Mouse (Mus musculus): Measurements from ENCODE around the gene Hoxa5.
A peak's percentile ranks its signal among the peaks of the same experiment; 100 is the strongest.

Gene Hoxa5

GRCm38 (mm10) chr6:52196811-52197210, 7.6 kb downstream of the Hoxa5 start:
- DNase-seq = peak in 1 of 2 experiments; percentile 24

GRCm38 (mm10) chr6:52194690-52195089, 9.7 kb downstream of the Hoxa5 start:
- peak; percentile 30 to 49 for DNase-seq

GRCm38 (mm10) chr6:52191860-52192550, 12.4 kb downstream of the Hoxa5 start:
- DNase-seq = peak; percentile 94 to 96

DNA sequence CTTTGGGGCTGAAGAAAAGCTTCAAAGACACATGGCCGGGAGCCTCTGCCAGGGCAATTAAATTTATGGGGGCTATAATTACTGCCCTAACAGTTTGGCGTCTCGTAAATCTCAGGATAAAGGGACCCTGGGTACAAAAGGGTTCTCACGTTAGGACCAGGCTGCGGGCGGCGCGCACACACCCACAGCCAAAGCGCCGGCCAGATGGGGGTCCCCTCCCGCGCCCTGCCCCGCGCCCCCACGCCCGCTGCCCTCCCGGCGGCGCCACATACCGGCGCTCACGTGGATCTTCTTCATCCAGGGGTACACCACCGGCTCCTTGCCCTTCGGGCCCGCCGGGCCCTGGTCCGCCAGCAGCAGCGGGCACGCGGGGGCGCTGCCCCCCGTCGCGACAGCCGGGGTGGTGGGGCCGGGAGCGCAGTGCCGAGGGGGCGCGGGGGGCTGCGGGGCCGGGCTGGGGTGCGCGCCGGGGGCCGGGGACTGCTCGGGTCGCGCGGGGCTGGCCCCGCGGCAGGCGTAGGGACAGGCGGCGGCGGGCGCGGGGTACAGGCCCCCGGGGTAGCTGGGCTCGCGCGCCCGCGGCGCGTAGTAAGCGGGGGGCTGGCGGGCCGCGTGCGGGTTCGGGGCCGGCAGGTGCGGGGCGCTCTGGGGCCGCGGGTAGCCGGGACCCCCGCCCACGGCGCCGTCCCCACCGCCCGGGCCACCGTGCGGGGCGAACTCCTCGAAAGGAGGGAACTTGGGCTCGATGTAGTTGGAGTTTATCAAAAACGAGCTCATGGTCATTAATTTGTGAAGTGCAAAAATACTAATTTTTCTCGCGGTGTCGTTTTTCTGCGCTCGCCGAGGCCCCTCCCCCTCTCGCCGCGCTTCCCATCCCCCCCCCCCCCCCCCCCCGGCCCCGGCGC, 13.2 kb downstream of the Hoxa5 start, which contains the start of gene Hoxa4:
Gene Hoxa4 (minus strand): TSS at position 848 of the 905 bp plus-strand sequence.
- DNase-seq = peak; percentile 11 to 62

- peak; percentile 32 to 63 for DNase-seq
Measured at GRCm38 (mm10) chr6:52190410-52190809, 14.0 kb downstream of the Hoxa5 start.

DNA sequence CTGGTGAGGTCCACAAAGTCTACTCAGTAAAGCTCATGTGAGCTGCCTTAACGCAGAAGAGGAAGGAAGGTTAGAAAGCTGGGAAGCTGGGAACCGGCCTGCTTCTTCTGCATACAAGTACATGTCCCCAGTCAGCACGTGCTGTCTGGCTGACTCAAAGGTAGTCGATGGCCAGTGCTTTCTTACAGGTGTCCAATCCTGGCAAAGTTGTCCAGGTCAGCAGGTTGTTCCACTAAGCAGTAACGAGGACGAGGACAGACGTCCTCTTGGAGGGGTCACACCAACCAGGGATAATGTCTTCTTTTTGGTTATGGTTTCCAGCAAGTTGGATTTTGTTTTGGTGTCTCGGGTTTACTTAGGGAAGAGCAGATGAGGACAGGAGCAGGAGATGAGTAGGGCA, 14.5 kb downstream of the Hoxa5 start:
- peak; percentile 41 to 71 for DNase-seq

GRCm38 (mm10) chr6:52189172-52189591, 15.2 kb downstream of the Hoxa5 start:
- peak; percentile 53 to 57 for DNase-seq

DNA sequence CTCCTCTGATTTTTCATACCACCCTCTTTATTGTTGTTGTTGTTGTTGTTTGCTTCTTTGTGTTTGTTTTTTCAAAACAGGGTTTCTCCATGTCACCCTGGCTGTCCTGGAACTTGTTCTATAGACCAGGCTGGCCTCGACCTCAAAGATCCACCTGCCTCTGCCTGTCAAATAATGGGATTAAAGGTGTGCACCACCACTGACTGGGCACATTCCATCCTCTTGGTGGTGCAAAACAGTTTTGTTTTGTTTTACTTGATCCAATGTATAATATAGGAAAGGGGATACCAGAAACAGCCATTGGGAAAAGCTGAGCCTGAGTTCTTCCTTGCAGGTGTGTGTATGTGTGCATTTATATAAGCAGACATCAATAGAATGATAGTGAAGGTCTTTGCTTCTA, 17.9 kb downstream of the Hoxa5 start:
- peak in 1 of 2 experiments; percentile 23 for DNase-seq

DNA sequence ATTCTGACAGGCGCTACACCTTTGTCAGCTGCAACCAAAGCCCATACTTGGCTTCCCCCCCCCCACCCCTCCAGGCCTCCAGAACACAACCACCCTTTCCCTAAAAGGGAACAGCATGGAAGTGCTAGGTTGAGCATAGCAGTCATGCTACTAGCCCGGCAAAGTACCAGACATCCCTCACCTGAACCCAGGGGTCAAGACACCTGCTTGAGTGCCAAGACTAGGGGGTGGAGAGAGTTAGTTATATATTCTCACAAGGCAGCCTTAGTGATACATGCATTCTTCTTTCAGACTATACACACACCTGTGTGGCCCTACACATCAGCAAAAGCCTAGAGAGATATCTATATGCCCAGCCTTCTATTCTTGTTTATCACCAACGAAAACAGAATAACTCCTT, 18.6 kb downstream of the Hoxa5 start:
- DNase-seq = peak; percentile 32 to 59

DNA sequence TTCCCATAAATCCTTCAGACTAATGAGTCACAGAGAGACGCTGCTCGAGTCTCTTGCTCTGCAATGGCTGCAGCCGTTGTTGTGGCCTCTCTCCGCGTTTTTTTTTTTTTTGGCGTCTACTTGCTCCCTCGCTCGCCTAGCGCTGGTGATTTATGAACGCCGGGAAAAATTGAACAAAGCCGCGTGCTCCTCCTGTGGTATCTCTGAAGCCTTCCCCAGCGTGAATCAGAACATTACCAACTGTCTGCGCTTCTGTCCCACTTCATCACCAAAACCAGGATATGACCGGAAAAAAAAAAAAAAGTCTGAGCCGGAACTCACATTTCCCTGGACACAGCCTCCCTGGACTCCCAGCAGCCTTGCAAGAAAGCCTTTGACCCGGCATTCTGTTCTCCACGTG, 19.2 kb downstream of the Hoxa5 start:
- DNase-seq = peak; percentile 50 to 65

GRCm38 (mm10) chr6:52184668-52185067, 19.7 kb downstream of the Hoxa5 start:
- DNase-seq = peak; percentile 43 to 73

DNA sequence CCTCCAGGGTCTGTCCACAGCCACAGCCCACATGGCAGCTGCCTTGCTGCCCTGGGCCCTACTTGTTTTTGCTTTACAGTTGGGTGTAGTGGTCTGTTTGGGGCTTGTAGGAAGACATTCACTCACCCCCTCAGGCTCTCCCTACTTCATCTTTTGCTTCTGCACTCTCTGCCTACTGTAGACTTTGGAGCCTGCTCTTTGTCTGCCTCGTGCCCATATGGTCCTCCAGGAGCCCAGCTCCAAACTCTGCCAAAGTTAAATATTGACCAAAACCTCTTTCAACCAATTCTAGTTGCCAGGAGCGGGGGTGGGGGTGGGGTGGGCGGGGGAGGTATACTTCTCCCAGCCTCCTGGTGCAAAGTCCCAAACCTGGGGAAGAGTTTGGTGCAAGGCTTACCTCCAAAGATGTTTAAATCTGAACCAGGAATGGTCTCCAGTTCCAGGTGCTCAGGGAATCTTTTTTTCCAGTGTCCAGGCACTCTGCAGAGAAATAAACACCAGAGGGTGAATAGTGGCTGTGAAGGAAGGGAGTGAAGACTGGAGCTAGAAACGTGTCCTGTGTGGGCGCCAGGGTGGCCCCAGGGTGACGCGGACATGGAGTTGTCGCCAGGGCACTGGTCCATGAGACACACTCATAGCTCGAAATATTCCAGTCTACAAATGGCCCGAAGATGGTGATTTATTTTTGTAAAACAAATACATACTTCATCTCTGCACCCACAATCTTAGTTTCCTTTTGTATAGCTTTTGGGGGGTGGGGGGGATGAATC, 20.9 kb downstream of the Hoxa5 start:
- DNase-seq = peak; percentile 67 to 86

DNA sequence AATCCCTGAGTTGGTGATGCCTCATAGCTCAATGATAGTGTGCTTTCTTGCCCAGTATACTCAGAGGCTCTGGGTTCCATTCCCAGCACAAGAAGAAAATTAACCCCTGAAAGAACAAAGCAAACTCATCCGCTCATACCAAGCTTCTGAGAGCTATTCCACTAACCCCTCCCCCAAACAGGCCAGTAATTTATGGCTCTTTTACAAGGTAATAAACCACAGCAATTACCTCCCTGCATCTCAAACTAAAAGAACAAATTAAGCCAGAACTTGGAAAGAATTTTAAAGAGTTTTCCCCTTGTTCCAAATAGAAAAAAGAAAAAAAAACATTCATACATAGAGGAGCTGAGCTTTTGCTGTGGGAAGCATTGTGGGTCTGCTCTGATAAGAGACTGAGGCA, 21.6 kb downstream of the Hoxa5 start:
- DNase-seq = no peak

DNA sequence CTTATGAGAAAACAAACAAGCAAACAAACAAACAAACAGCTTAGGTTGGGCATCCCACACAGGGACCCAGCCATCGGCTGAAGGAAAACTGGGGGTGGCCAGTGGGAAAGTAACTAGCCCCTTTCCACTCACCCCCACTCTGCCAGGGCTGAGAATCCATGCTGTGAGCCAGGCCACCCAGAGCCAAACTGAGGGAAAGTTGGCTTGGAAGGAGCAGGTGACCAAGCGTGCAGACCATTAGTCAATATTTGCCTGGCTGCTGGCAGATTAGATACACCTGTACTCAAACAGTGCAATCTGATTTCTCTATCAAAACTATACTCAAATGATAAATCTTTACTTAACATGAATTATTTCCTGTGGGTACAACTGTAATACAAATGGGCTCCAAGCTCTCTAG, 22.4 kb downstream of the Hoxa5 start:
- peak; percentile 47 to 73 for DNase-seq

DNA sequence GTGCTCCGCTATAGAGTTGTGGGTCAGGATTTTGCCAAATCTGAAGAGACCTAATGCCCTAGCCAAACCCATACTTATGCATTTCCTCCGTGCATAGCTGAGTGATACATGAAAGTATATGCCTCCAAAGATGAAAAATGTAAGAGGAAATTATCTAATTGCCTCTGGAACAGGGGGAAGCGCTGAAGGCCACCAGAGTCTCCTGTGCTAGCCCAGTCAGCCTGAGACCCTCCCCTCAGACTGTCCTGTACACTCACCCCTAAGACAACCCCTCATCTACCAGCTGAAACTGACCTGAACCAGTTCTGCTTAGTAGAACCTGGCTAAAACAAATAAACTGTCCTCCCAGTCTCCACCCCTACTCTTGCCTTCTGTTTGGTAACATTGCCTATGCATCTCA, 23.7 kb downstream of the Hoxa5 start:
- peak in 1 of 2 experiments; percentile 28 for DNase-seq

GRCm38 (mm10) chr6:52180213-52180710, 24.1 kb downstream of the Hoxa5 start:
- DNase-seq = no peak

DNA sequence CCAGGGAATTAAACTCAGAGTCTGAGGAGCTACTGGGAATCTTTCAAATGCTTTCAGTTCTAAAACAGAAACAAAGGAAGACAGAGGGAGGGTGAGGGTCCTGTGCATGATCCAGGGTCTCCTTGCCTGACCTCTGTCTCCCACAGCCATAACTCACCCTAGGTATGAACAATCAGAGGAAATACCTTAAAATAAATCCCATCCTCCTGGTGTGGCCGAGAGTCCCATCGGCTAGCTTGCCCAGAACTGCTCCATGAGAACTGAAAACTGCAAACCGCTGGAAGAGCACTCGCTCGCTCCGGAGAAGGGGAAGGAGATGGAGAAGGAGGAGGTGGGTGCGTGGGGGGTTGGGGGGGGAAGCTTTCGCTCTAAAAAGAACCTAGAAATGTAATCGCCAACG, 24.7 kb downstream of the Hoxa5 start:
- DNase-seq = peak in 1 of 2 experiments; percentile 57

- peak in 1 of 2 experiments; percentile 42 for DNase-seq
Measured at GRCm38 (mm10) chr6:52178918-52179665, 25.3 kb downstream of the Hoxa5 start.

DNA sequence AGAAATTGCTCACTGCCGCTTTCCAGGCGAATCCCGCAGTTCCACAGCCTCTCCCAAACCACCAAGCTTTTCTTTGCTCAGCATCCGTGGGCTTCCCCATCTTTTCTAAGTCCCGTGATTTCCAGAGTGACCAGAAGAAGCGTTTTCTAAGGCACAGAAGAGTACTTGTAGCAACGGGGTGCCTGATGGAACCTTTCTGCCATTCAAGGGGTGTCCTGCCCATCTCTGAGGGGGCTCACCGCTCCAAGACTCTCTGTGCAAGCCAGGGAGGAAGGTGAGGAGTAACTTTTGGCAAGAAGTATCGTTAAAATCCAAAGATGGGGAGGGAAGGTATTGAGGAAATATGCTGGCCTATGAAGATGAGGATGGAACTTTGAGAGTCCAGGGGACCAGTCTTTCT, 26.6 kb downstream of the Hoxa5 start:
- no peak for DNase-seq

DNA sequence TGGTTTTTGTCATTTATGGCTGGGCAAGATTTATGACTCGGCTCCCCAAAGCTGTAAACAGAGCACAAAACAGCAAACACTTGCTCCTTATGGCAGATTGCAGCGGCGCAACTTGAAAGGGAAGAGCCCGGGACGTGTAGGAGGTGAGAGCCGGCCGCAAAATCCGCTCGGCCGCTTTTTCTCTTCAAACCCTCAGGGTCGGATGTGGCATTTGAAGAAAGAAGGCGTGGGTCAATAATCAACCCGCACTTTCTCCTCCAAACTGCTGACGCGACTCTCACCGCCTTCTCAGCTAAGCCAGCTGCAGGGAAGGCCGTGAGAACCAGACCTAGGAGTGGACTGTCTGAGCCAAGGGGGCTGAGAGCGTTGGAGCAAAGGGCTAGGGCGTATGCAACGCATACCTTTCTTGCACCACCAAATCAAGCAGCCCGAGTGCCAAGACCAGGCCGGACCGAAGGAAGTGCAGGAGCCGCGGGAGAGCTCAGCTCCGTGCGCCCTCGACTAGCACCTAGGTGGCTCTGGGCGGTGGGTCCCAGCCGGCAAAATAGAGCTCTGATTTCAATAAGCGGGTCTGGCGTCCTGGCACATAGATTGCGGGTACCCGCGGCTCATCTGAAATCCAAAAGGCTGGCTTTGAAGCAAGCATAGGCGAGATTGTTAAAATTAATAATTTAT, 27.2 kb downstream of the Hoxa5 start, which contains the start of gene 5730596B20Rik:
Gene 5730596B20Rik (plus strand): TSS at position 438 of the 675 bp plus-strand sequence.
- peak; percentile 84 to 92 for DNase-seq

- DNase-seq = peak in 1 of 2 experiments; percentile 36
Measured at GRCm38 (mm10) chr6:52176391-52176790, 28.0 kb downstream of the Hoxa5 start.
